Mouse (Mus musculus) inflammation-experienced regulatory T-cells, adult 6 months (primary cell): ENCODE measurements around the gene Map4k1. TPM values are rescaled to one million over a fixed set of nuclear protein-coding genes. Genes with fewer than 3 reads are reported as not detected.
"Not testable (repeated sequence)": the region's sequence is repeated elsewhere in the genome, so short reads cannot be mapped to it uniquely, and the experiment has no call there.

Experiments
- ATAC-seq: one replicate; pipeline ENCODE4 v1.8.0; 2017
- polyA plus RNA-seq, 3 experiments: library from polyadenylated mRNA; unstranded; fragments of 100-300 nt; shearing (Covaris generic); gene quantifications; one replicate each; pipeline ENCODE4 v1.2.1; 2017

Map4k1 gene
- polyA plus RNA-seq, 3 experiments from 2014 or later = 98.7 to 130 (median 111) TPM

DNA sequence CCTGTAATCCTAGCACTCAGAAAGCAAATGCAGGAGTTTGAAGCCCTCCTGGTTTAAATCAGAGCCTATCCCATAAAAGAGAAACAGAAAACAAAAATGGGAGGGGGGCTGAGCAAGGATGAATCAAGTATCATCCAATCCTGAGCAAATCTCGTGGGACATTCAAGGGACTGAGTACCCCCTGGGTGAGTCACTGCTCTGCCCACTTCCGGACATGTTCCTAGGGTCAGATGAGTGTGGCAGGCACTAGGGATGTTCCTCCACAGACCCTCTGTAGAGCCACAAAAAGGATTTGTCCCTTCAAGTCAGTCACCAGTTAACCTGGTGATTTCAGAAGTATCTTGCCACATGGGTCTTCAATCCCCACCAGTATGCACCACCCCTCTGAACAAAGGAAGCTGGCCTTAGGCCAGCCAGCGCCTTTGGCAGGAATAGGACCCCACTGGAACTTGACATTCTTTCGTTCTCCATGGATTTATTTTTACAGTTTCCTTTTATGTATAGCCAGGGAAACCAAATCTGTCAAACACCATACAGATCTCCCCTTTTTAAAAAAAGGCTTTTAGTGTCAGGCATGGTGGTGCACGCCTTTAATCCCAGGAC is 26.5 kb upstream of the Map4k1 start:
- no peak for ATAC-seq

DNA sequence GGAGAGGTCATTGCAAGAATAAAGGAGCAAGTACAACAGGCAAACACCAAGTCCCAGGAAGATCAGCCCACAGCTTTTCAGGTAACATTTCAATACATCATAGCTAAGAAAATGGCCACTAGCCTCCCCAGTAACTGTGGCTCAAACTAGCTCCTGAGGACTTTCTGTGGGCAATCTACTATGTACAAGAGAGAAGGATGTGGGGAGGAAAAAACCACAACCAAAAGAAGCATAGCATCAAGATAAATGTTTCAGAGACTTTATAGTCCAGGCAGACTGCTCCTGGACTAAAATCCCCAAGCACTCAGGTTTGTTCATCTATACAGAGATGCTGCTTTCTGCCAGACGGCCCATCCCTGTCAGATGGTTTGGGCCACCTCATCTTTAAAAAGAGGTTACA is 25.6 kb upstream of the Map4k1 start:
- ATAC-seq = peak; percentile 25

DNA sequence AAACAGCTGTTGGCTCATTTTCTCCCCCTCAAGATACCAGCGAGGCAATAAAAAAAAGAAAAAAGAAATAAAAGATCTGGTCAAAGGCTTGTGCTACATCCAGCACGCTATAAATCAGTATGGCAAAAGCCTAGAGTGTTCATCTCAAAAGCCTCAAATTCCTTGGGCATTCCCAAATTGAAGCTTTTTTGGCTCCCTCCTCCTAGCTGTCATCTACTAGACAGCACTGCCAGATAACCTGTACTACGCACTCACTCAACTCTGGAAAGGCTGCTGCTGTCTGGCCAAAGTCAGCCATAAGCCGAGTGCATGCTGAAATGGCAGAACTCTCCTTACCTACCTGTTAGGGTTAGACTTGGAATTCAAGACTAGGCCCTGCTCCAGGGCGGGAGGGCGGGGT is 24.6 kb upstream of the Map4k1 start:
- no peak for ATAC-seq

DNA sequence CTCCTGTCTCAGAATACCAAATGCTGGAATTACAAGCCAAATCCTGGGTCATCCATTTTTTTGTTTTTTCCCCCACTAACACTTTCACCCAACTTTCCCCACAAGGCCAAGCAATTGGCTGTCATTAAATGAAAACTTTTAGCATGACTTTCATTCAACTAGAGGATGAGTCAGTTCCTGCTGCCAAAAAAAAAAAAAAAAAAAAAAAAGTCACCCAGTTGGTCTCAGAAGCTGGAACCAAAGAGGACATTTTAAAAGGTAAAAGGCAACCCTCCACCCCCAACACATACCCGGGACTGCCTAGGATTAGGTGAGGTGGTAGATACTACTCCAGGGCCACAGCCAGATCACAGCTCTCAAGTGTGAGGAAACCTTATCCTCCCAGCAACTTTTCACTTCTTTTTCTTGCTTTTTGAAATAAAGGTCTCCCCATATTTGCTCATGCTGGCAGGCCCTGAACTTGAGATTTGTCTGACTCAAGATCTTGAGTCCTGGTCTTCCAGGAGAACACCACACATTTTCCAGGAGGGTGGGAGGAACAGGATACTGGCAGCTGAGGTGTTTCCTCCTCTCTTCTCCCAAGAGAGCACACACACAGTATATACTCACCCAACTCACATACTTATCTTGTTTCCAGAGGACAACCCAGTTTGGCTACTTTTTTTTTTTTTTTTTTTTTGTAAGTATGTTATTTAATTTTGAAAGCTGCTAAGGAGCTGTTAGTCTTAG is 23.7 kb upstream of the Map4k1 start:
- no peak for ATAC-seq

DNA sequence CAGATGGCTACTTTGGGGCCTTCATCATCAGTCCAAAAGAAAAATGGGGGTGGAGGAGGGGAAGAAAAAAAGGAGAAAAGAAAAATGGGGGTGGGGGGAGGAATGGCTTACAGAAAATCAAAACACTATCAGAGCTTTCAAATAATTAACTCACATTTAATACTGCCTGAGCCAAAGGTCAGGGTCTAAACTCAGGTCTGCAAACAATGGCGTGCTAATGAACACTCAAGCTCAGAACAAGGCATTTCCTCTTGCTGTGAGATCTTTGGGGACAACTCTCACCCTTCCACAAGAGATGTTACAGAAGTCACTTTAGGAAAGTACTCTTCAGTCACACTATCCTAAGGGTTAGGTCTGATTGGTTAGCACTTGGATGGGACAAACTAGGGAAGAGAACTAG is 23.1 kb upstream of the Map4k1 start:
- no peak for ATAC-seq

DNA sequence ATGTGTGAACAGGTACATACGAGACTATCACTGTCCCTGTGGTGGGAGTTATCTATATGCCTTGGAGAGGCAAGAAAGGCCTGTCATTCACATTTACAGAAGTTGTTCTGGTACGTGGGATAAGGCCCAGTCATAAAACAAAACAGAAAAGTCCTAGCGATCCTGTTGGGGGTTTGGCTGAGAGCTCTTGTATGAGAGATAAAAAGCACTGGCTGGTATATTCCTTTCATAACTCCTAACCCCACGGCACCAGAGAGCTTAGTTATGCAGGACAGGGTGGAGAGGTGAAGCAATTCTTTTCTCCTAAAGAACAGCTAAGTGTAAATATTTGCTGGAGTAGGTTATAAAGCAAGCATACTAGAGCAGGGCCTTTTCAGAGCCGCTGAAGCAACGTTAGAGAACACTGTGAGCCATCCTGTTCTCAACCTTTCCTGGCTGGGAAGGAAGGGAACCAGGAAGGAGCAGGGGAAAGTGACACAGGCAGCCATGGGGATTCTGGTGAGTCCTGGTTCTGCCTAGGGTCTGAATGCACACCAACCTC is 22.3 kb upstream of the Map4k1 start:
- ATAC-seq = no peak

DNA sequence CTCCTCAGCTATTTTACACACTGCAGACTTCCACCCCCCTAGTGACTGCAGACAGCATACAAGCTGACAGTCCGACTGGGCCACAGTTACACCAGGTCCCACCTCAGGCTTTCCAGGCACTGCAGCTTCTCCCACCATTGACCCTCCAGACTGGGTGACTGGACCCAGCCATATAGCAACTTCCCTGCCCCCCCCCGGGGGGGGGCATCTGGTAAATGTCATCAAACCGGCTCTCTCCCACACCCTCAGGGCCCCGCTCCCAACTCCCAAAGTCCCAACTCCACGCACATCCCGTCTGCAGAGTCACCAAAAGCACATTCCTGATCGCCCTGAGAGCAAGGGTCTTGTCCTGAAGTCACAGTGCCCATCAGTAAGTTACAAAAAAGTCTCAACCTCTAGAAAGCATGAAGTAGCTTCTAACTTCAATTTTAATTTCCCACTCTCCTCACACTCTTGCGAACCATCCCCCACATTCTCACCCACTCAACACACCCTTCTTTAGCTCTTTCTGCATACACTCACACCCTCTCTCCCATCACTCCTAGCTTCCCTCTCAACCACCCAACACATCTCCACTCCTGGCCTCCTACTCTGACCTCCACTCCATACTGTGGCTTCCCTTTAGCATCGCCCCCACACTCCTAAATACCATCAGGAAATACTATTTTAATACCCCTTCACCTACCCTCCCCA is 21.4 kb upstream of the Map4k1 start:
- no peak for ATAC-seq

DNA sequence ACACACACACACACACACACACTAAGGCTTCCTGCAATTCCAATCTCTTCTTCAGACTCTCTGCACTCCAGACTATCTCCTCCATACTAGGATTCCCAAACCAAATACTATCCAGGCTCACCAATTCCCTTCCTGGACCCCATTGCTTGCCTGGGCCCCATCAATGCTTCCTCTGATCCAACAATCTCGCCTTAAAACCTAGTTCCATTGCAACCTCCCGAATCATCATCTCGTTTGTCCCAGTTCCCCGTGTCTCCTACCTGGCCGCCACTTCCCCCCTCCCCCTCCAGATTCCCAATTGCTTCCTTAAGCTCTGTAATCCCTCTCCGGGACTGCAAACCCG is 20.3 kb upstream of the Map4k1 start:
- ATAC-seq = no peak

DNA sequence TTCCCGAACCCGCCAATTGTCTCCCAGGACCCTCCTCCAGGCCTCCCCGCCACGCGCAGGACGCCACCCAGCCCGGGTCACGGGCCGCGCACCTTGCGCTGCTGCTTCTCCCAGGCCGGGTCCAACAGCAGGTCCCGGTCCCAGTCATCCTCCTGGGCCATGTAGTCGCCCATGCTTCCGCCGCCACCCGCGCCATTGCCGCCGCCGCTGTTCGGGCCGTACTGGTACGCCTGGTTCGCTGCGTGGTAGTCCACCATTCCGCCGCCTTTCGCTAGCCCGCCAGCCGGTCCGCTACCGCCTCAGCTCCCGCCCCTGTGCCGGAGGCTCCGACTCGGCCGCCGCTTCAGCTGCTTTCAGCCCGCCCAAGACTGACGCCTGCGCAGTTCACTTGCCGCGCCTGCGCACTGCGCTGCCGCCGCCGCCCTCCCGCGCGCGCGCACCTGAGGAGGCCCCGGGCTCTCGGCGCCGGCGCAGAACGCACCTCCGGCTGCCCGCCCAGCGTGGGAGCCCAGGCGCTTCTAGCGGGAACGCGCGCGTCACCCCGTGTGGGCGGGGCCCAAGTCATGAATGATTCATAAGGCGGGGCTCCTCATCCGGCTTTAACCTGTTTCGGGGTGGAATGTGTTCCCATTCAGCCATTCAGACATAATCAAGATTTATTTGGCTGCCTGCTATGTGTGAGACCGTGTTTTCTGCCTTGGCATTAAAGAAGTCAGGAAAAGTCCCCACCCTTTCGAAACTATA is 19.8 kb upstream of the Map4k1 start, which contains the start of gene Actn4:
Gene Actn4 (minus strand): TSS at position 414 of the 744 bp plus-strand sequence.
- peak; percentile 95 for ATAC-seq

DNA sequence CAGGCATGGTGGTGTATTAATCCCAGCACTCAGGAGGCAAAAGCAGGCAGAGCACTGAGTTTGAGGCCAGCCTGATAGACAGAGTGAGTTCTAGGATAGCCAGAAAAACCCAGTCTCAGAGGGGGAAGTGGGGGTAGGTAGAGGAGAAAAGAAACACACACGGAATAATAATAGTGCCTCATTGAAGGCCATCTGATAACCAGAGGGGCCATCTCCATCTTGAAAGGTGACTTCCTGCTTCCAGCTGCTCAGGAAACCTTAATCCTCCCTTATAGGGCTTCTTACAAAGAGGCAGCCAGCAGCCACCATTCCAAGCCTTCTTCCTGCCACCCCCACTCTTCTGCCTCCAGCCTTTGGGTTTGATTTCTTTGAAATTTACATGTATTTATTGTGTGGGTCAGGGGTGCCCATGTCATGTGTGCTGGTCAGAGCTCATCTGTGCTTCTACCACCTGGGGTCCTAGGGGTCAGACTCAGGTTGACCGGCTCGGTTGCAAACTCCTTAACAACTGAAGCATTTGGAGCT is 18.4 kb upstream of the Map4k1 start:
- no peak for ATAC-seq

DNA sequence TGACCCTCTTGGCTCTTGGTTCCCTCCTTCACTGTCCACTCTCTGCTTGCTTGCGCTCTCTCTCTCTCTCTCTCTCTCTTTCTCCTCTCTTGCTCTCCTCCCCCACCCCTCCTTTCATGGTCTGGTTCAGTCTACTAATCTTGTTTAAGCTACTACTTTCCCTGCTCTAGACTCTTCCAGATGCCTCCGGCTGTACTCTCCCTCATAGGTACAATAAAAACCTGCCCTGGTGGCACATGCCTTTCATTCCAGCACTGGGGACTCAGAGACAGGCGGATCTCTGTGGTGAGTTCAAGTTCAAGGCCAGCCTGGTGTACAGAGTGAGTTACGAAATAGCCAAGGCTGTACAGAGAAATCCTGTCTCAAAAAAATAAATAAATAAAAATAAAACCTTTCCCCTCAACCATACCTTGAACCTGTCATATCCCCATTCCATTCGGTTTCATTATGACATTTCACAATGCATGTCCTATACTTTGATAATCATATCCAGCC is 16.5 kb upstream of the Map4k1 start:
- no peak for ATAC-seq

DNA sequence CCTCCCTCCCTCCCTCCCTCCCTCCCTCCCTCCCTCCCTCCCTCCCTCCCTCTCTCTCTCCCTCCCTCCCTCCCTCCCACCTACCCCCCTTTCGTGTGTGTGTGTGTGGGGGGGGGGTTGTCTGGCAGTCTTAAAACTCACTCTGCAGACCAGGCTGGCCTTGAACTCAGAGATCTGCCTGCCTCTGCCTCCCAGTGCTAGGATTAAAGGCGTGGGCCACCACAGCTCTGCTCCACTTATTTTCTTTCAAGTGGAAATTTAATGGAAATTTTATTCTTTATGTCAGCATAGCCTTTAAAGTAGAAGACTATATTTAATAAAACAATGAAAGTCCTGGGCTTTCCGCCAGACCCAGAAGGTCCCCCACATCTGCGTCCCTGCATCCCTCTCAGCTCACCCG is 15.7 kb upstream of the Map4k1 start:
- no peak for ATAC-seq

DNA sequence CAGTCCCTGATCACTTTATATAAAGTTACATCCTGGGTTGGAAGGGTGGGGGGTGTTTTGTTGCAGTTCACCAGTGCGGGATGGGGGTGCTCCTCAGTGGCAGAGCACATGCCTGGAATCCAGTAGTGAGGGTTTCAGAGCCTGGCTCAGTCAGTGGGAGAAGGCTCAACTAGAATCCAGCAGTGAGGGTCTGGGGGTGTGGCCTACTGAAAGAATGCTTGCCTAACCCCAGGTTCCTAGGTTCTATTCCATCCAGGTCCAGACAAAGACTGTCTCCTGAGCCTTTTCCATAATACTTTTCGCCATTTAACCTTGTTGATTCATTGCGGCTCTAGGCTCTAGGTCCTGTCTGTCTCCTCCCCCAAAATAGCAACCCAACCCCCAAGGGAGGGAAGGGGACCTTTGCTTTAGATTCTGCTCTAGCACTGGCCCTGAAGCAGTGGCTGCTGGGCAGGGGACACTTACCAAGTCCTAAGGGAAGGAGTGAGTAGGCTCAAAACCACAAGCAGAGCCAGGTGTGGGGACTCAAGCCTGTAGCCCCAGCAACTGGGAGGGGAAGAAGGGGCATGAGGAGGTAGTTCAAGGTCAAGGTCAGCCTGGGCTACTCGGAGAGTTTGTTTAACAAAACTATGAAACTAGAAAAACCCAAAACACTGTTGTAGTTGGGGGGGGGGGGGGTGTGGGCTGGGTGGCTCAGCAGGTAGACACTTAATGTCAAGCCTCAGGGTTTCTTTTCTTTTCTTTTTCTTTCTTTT is 14.9 kb upstream of the Map4k1 start:
- no peak for ATAC-seq

DNA sequence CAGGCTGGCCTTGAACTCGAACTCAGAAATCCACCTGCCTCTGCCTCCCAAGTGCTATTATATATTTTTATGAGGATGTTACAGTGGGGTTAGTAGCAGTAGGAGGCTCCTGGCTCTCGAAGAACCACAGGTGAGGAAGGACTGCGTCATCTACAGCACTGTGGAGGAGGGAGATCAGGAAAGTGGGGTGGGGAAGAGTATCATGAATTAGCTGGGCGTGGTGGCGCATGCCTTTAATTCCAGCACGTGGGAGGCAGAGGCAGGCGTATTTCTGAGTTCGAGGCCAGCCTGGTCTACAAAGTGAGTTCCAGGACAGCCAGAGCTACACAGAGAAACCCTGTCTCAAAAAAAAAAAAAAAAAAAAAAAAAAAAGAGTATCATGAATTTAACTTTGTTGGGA is 13.7 kb upstream of the Map4k1 start:
- not testable (repeated sequence) for ATAC-seq

DNA sequence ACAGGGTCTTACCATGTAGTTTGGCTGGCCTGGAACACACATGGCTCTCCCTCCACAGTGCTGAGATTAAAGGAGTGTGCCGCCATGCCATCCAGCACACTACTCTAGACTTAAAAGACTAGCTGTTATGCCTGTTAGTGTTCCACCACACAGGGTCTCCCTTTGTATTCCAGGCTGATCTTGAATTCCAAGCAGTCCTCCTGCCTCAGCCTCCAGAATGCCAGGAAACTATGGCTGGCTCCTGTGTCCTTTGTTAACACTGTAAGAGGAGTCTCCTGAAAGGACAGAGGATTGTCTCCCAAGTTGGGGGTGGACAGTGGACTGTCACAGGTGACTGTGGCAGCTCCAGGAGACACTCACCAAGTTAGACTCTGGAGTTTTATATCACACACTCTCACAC is 12.6 kb upstream of the Map4k1 start:
- ATAC-seq = no peak

DNA sequence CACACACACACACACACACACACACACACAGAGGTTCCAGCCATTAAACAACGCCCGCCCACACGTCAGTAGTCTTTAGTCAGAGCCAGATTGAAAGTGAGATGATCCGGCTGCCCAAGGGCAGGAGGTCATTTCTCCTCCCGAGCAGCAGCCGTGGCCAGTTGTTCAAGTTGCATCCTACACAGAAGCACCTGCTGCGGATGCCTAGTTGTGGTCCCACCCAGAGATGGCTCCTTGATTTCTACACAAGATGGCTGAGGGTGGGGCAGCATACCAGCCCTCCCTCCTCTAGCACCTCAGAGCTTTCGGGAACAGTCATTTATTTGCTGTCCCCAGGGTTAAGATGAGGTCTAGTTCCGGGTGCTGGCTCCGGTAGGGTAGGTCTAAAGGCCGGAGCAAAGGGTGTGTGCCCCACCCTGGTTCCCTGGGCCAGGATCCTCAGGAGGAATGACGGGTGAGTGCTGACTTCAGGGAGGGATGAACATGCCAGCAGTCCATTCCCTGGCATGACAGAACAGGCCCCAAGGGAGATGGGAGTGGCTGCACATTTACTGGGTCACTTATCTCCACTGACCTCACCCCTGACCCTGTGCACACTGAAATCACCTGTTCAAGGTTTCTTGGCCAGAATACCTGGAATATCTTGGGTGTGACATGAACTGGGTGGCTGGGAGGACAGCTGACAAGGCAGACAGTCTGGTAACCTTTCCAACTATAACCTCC is 12.0 kb upstream of the Map4k1 start:
- no peak for ATAC-seq

DNA sequence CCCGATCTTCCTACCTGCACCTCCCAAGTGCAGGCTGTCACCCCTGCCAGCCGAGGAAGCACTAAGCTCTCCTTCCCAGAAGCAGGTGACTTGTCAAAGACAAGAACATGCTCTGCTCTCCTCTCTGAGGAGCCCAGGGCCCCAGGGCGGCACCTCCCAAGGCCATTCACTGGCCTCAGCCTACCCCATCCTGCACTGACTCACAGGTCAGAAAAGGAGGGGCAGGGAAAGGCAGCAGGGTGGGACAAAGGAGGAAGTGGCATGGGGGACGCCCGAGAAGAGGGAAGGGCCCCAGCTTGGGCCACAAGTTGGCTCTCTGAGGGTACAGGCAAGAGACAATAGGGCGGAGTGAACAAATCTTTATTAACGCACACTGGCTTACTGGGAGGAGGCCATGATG is 10.8 kb upstream of the Map4k1 start:
- no peak for ATAC-seq

DNA sequence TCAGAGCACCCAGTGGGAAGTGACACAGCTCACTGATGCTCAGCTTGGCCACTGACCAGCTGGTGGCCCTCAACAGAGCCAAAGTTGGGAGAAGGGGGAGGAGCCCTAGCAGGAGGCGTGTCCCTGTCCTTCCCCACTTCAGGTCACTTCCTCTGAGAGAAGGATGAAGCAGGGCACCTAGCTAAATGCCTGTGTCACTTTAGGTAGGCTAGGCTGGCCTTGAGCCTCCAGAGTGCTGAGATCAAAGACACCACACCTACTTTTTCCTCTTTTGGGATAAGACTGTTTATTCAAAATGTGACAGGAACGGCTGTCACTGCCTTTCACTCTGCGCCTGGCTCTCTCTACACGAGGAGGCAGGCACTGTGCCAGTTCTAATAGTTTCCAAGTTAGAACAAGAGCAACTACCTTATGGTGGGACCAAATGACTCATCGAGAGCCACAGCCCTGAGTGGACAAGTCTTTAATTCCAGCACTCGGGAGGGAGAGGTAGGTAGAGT is 10.0 kb upstream of the Map4k1 start:
- ATAC-seq = no peak

DNA sequence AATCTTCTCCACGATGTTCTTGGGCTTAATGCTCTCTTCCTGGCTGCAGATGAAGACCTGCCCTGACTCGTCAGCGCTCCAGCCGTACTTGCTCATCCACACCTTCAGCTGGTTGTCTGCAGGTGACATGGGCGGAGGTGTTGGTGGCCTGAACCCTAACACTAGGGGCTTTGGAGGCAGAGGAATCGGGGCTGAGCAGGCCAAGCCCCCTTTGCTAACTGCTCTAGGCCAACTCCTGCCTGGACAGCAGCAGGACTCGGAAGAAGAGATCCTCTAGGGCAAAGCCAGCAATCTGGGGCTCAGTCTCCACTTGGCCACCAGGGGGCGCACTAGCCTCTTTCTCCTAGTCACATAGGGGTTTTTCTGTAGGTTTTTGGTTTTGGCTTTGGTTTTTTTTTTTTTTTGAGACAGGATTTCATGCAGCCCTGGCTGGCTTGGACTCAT is 9.3 kb upstream of the Map4k1 start:
- ATAC-seq = peak; percentile 52

DNA sequence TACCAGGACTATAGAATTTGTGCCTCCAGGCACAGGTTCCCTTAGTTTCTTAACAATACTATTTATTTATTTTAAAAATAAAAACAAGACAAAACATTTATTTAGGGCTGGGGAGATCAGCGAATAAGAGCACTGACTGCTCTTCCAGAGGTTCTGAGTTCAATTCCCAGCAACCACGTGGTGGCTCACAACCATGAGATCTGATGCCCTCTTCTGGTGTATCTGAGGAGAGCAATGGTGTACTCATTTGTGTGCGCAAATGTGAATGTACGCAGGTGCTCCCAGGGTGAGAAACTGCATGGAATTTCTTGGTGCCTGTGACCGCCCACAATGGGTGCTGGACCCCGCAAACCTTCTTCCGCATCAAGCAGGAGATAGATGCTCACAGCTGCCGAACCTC is 8.8 kb upstream of the Map4k1 start:
- ATAC-seq = peak; percentile 32

DNA sequence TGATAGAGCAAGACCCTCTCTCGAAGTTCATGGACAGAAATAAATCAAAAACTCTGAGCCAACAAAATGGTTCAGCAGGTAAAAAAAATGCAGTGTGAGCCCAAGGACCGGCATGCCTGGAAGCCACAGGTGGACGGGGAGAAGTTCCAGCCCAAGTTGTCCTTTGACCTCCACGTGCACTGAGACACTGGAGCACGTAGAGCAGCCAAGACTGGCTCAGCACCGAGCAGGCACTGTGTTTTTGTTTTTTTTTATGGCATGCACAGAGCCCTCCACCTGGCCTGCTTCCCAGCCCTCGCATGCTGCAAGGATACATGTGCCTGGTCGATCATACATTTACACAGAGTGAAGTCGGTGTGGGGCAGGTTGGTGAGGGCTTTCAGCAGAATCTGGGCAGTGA is 4.3 kb upstream of the Map4k1 start:
- no peak for ATAC-seq
